Mouse (Mus musculus): ENCODE data around the gene Tmem44. TPM values are rescaled to one million over a fixed set of nuclear protein-coding genes. Genes with fewer than 3 reads are reported as not detected.

The Tmem44 gene
- 3.4 and 4.3 TPM in 2 replicates for polyA plus RNA-seq (2012)

DNA sequence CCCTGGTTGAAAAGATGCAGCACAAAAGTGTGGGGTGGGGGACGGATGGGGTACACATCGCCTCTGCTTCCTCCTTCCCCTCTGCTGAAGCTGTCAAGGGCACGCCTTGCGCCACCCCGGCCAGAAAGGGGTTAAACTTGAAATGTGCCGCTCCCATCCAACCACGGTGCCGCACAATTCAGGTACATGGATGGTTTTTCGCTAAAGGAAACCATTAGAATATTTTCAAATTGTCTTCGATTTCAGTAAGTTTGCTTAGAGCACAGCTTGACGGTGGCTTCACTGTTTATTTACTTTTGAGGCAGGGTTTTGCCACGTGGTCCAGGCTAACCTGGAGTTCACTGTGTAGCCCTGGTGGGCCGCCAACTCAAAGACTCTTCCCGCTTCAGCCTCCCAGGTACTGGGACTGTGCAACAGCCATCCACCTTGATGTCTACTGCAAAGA, at the start of gene Tmem44:
Gene Tmem44 (minus strand): TSS at position 95 of the 445 bp plus-strand sequence.
- TF ChIP-seq GATA1 (IDR thresholded peaks at IDR 0.05; ENCODE audit: low read length) = no peak

DNA sequence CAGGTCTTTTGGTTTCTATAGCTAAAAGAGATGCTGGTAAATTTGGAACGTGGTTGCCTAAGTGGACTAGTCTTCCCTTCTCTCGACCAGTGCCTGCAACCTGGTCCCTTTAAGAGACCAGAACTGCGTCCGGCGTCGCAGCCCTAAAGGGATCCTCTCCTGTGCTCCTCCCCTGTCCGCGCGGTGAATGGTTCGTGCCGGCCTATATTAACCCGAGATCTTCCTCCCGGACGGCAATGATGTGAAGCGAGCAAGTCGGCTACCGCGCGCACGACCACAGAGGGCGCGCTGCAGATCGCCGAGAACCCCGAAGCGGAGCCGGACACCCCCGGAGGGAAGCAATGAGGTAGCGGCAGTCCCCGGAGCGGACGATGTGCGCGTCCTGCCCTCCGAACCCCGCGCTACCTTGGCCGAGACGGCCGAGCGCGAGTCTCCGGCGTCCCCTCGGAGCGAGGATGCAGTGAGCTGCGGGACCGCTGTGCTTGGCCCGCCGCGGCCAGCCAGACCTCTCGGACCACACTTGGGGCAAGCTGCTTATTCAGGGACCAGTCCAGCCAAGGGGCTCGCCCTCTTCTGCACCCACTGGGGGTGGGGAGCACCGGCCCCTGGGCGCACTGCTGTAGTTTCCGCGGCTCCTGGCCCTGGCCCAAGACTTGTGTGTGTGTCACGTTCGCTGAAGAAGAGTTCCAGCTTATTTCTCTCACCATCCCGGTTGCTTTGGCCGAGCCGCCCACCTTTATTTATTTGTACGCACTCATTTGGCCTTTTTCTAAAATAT, 49.0 kb upstream of the Tmem44 start, which contains the start of gene Fam43a:
Gene Fam43a (plus strand): TSS at position 233 of the 778 bp plus-strand sequence.
- no peak for TF ChIP-seq GATA1 (IDR thresholded peaks at IDR 0.05; ENCODE audit: low read length)

DNA sequence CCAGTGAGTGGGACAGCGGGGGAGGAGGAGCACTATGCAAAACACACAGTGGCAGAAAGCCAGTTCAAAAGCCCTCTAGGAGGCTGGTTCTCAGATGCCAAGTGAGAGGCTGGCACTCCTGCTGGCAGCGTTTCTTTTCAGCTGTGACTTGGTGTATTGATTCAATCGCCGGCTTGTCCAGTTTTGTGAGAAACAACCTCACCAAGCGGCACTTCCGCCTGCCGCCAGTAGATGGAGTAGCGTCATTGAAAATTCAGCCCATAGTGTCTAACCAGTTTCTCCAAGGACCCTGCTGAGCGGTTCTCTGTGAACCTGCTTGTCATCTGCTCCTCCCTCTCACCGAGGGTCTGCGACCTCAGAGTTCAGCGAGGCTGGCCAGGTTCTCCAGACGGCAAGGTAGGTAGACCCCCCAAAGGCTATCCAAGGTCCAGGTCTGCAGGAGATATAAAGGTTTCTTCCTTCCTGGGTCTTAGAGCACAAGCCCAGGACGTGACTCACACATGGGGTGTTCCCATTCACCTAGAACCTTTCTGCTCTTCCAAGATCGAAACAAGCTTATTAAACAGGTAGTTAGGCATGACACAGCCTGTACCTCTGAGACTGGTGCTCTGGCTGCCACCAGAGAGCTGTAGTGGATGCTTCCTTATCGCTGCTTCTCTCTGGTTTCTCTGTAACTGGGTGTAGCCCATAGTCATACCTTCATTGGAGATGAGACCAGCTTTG, 46.5 kb upstream of the Tmem44 start:
- no peak for TF ChIP-seq GATA1 (IDR thresholded peaks at IDR 0.05; ENCODE audit: low read length)

DNA sequence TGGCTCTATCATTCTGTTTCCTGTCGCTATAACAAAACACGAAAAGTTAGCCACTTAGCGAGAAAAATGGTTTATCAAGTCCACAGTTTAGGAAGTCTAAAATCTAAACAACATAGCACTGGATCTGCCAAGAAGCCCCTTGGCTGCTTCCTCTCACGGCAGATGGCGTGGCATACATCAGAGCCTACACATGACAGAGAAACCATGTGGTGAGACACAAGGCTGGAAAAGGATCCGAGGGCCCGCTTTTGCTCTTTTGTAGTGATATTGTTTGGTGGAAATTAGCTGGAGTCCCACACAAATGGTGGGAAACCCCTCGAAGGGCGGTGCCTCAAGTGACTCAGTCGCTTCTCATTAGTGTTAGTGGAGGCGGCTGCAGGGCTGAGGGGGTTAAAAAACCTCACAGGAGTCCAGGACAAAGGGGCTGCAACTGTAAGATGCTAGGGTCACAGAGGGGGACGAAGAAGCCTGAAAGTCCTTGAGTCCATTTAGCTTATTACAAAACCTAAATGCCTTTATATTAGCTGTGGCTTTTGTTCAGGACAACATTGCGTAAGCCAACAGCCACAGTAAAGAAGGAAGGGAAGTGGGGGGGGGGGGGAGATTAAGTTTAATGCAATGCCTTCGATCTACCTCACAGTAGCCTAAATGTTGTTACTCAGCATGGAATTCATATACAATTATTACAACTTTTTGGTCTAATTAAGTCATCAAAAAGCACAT, 45.4 kb upstream of the Tmem44 start:
- no peak for TF ChIP-seq GATA1 (IDR thresholded peaks at IDR 0.05; ENCODE audit: low read length)

DNA sequence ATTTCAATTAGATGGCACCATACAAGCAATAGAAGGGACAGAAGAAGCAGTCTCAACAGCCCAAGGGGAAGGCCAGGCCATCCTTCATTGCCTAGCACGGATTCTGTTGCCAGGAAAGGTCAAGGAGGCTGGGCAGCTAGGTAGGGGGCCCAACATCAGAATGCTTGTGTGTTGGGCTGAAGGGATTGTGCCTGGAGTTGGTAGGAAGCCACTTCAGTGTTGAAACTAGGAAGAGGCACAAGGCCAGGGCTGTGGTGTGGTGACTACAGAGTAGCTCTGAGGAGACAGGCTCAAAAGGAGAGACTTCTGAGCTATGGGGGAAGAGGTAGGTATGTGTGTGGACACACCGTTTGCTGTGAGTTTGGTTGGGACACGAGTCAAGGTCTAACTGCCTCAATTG, 44.7 kb upstream of the Tmem44 start:
- TF ChIP-seq GATA1 (IDR thresholded peaks at IDR 0.05; ENCODE audit: low read length) = no peak

GRCm38 (mm10) chr16:30591990-30592389, 41.3 kb upstream of the Tmem44 start:
- TF ChIP-seq GATA1 (IDR thresholded peaks at IDR 0.05; ENCODE audit: low read length) = no peak

- no peak for TF ChIP-seq GATA1 (IDR thresholded peaks at IDR 0.05; ENCODE audit: low read length)
Observed at GRCm38 (mm10) chr16:30590264-30591209, 39.9 kb upstream of the Tmem44 start.

DNA sequence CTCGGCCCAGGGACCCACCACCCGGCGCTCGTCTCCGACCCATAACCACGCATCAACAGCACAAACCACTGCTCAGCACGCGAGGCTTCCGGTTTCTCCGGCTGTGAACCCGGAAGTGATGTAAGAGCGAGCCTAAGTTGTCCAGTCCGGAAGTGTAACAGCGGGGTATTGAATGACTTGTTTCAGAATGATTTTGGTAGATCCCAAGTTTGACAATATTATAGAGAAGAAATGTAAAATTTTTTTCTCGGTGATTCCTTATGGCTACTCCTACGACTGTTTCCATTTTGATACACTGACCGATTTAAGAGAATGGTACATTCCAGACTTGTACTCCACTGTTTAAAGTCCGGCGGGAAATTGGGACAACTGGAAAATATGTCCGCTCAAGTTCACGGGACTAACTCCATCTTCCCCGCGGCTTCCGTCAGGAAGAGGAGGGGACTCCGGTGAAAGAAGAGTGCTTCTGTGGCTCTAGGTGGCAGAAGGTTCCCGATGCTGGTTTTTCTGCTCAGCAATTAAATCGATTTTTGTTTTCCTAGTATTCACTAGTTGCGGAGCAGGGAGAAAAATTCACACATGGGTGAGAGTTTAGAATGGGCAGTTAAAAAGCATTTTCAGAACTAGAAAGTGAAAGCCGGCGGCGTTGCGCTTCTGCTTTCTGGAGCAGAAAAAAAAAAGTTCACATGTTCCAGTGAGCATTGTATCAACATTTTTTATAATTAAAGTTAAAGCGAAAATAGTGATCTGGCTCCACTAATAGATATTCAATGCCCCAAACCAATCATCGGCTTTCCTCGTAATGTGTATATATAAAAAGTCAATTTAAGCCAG, 37.1 kb upstream of the Tmem44 start, which contains the start of gene Lsg1:
Gene Lsg1 (minus strand): TSS at position 99 of the 834 bp plus-strand sequence.
- no peak for TF ChIP-seq GATA1 (IDR thresholded peaks at IDR 0.05; ENCODE audit: low read length)

GRCm38 (mm10) chr16:30586935-30587493, 36.4 kb upstream of the Tmem44 start:
- TF ChIP-seq GATA1 (IDR thresholded peaks at IDR 0.05; ENCODE audit: low read length) = no peak

- TF ChIP-seq GATA1 (IDR thresholded peaks at IDR 0.05; ENCODE audit: low read length) = no peak
Observed at GRCm38 (mm10) chr16:30580765-30581164, 30.1 kb upstream of the Tmem44 start.

DNA sequence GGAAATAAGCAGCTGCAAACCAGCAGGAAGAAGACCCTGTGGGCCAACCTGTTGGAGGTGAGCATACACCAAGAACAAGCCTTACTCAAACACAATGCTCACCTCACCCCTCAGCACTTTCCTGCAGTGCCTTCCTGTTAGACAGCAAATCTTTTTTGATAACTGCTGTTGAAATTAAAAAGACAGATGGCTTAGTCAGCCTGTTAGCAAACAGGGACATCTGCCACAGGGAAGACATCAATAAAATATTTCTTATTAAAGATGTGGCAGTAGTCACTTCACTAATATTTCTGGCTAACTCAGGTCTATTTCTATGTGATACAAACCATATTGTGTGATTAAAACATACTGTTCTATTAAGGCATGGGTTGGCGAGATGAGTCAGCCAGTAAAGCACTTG, 25.8 kb upstream of the Tmem44 start:
- TF ChIP-seq GATA1 (IDR thresholded peaks at IDR 0.05; ENCODE audit: low read length) = no peak

GRCm38 (mm10) chr16:30575815-30576214, 25.2 kb upstream of the Tmem44 start:
- TF ChIP-seq GATA1 (IDR thresholded peaks at IDR 0.05; ENCODE audit: low read length) = no peak

GRCm38 (mm10) chr16:30572239-30572638, 21.6 kb upstream of the Tmem44 start:
- TF ChIP-seq GATA1 (IDR thresholded peaks at IDR 0.05; ENCODE audit: low read length) = no peak

All from G1E-ER4 (cell line).